Mouse (Mus musculus): ENCODE data around the gene Pax2.

GRCm38 (mm10) chr19:44823657-44824056, 67.8 kb downstream of the Pax2 start:
- TF ChIP-seq GATA1 (IDR thresholded peaks at IDR 0.05; ENCODE audit: borderline replicate concordance, low read length) (no peak), FLI1 (IDR thresholded peaks at IDR 0.05; ENCODE audit: low read length) (no peak)

Data from megakaryocyte, embryonic 14.5 days (primary cell).